Mouse (Mus musculus) neural tube, embryonic 14.5 days (tissue): Measurements from ENCODE around the gene Ncbp3. TPM values are rescaled to one million over a fixed set of nuclear protein-coding genes. Genes with fewer than 3 reads are reported as not detected.

Source experiments
- ATAC-seq: fragments of 200-750 bp; cut with Nextera tagmentation; 2 replicates; pipeline ENCODE4 v1.8.0; 2017; ENCODE audit warnings: low read depth, mild to moderate bottlenecking, moderate TSS enrichment, moderate library complexity
- H3K27ac ChIP-seq: fragments of 300-500 bp; sonication (generic); 2 replicates; pipeline ENCODE4 v1.5.1; 2014; ENCODE audit warnings: low read depth, mild to moderate bottlenecking, control low read depth, low read length, moderate library complexity, mixed read lengths
- H3K27me3 ChIP-seq: fragments of 300-500 bp; sonication (generic); 2 replicates; pipeline ENCODE4 v1.6.1; 2014; ENCODE audit warnings: low read length; ENCODE audit not compliant: control insufficient read depth, insufficient read depth
- H3K36me3 ChIP-seq: fragments of 300-500 bp; sonication (generic); 2 replicates; pipeline ENCODE4 v1.6.1; 2014; ENCODE audit warnings: low read length, mixed read lengths; ENCODE audit not compliant: control insufficient read depth, insufficient read depth
- H3K4me1 ChIP-seq: fragments of 300-500 bp; sonication (generic); 2 replicates; pipeline ENCODE4 v1.6.1; 2014; ENCODE audit warnings: low read length; ENCODE audit not compliant: control insufficient read depth, insufficient read depth
- H3K4me2 ChIP-seq: fragments of 300-500 bp; sonication (generic); 2 replicates; pipeline ENCODE4 v1.6.1; 2014; ENCODE audit warnings: mild to moderate bottlenecking, low read depth, low read length, control low read depth
- H3K4me3 ChIP-seq: fragments of 300-500 bp; sonication (generic); 2 replicates; pipeline ENCODE4 v1.5.1; 2014; ENCODE audit warnings: low read depth, low read length, control low read depth, mixed read lengths
- H3K9ac ChIP-seq: fragments of 300-500 bp; sonication (generic); replicated peaks from 2 replicates; pipeline ENCODE4 v1.6.1; 2014; ENCODE audit warnings: low read depth, mild to moderate bottlenecking, control low read depth, low read length, mixed read lengths
- H3K9me3 ChIP-seq: fragments of 300-500 bp; sonication (generic); 2 replicates; pipeline ENCODE4 v1.6.1; 2016; ENCODE audit warnings: low read length; ENCODE audit not compliant: control insufficient read depth
- WGBS: fragments of 180-500 bp; shearing (Covaris S2); extraction: QIAGEN DNeasy Blood & Tissue Kit; methylation state at CpG from one replicate; pipeline ENCODE4 v1.1.7; 2014; 5-methylcytosine and 5-hydroxymethylcytosine counted together
- polyA plus RNA-seq: library from polyadenylated mRNA; unstranded; fragments of >200 nt; fragmentation: Nextera tagmentation; extraction: Ambion mirVana; gene quantifications from 2 replicates; pipeline ENCODE4 v1.2.1, GENCODE M21; 2014

Gene Ncbp3
- polyA plus RNA-seq, 1 experiment from 2014 or later: 9.6 TPM

- H3K4me2 ChIP-seq: no peak overlapping the region
- H3K27ac ChIP-seq: no peak overlapping the region
- H3K9me3 ChIP-seq: no peaks in the 10 kb centered on the region
- H3K27me3 ChIP-seq: no peaks in the 10 kb centered on the region
- no peak overlapping the region for H3K9ac ChIP-seq
- ATAC-seq: no peak
- H3K4me1 ChIP-seq: no peaks in the 10 kb centered on the region
- peaks cover 69% of the 10 kb centered on the region for H3K36me3 ChIP-seq
- H3K4me3 ChIP-seq: no peak overlapping the region
- WGBS: 81% methylated on average over 4 of the region's 4 CpGs
Observed at GRCm38 (mm10) chr11:73076295-73076694, 28.7 kb downstream of the Ncbp3 start.

- 73% methylated on average over 4 of the region's 4 CpGs for WGBS
- no peak for ATAC-seq
- H3K27me3 ChIP-seq: no peaks in the 10 kb centered on the region
Observed at GRCm38 (mm10) chr11:73076733-73077132, 29.1 kb downstream of the Ncbp3 start.

GRCm38 (mm10) chr11:73077211-73077720 is 29.7 kb downstream of the Ncbp3 start:
- Histone ChIP-seq H3K27me3 (no peaks in the 10 kb centered on the region), H3K9ac (no peak overlapping the region), H3K4me1 (no peaks in the 10 kb centered on the region), H3K4me3 (no peak overlapping the region), H3K27ac (no peak overlapping the region), H3K36me3 (peaks cover 72% of the 10 kb centered on the region), H3K4me2 (no peak overlapping the region), H3K9me3 (no peaks in the 10 kb centered on the region)
- WGBS: 94% methylated on average over 6 of the region's 6 CpGs
- ATAC-seq: no peak

More at GRCm38 (mm10) chr11:73076733-73077132, 29.1 kb downstream of the Ncbp3 start:
- H3K4me2 ChIP-seq: no peak overlapping the region
- H3K9me3 ChIP-seq: no peaks in the 10 kb centered on the region
- H3K4me3 ChIP-seq: no peak overlapping the region
- H3K4me1 ChIP-seq: no peaks in the 10 kb centered on the region
- H3K27ac ChIP-seq: no peak overlapping the region
- H3K9ac ChIP-seq: no peak overlapping the region
- peaks cover 72% of the 10 kb centered on the region for H3K36me3 ChIP-seq

- Histone ChIP-seq H3K27ac (no peak overlapping the region), H3K4me3 (no peak overlapping the region), H3K9ac (no peak overlapping the region), H3K36me3 (peaks cover 67% of the 10 kb centered on the region), H3K4me2 (no peak overlapping the region), H3K9me3 (no peaks in the 10 kb centered on the region), H3K27me3 (no peaks in the 10 kb centered on the region), H3K4me1 (no peaks in the 10 kb centered on the region)
- ATAC-seq: no peak
- 96% methylated on average over 8 of the region's 8 CpGs for WGBS
Observed at GRCm38 (mm10) chr11:73078615-73079014, 31.0 kb downstream of the Ncbp3 start.

GRCm38 (mm10) chr11:73080306-73080705 is 32.7 kb downstream of the Ncbp3 start:
- no peak for ATAC-seq
- Histone ChIP-seq H3K27me3 (no peaks in the 10 kb centered on the region), H3K9ac (no peak overlapping the region), H3K27ac (no peak overlapping the region), H3K4me3 (no peak overlapping the region), H3K4me2 (no peak overlapping the region), H3K36me3 (peaks cover 50% of the 10 kb centered on the region), H3K9me3 (no peaks in the 10 kb centered on the region), H3K4me1 (no peaks in the 10 kb centered on the region)
- 97% methylated on average over 3 of the region's 3 CpGs for WGBS

GRCm38 (mm10) chr11:73084303-73084702 is 36.7 kb downstream of the Ncbp3 start:
- 82% methylated on average over 6 of the region's 6 CpGs for WGBS
- ATAC-seq: no peak
- peak overlapping the region; percentile 18; the same call in 1 of the 2 replicates for H3K27ac ChIP-seq
- H3K9ac ChIP-seq: no peak overlapping the region
- H3K4me2 ChIP-seq: no peak overlapping the region
- peaks cover 16% of the 10 kb centered on the region for H3K36me3 ChIP-seq
- no peaks in the 10 kb centered on the region for H3K4me1 ChIP-seq
- no peaks in the 10 kb centered on the region for H3K9me3 ChIP-seq
- H3K27me3 ChIP-seq: no peaks in the 10 kb centered on the region
- no peak overlapping the region for H3K4me3 ChIP-seq

GRCm38 (mm10) chr11:73084804-73085231 is 37.2 kb downstream of the Ncbp3 start:
- H3K36me3 ChIP-seq: peaks cover 12% of the 10 kb centered on the region; the same call in 1 of the 2 replicates
- no peak overlapping the region for H3K4me2 ChIP-seq
- WGBS: 62% methylated on average over 10 of the region's 10 CpGs
- H3K27me3 ChIP-seq: no peaks in the 10 kb centered on the region
- H3K9me3 ChIP-seq: no peaks in the 10 kb centered on the region
- peak overlapping the region; percentile 18; the same call in 1 of the 2 replicates for H3K27ac ChIP-seq
- H3K9ac ChIP-seq: no peak overlapping the region
- ATAC-seq: no peak
- H3K4me1 ChIP-seq: no peaks in the 10 kb centered on the region
- no peak overlapping the region for H3K4me3 ChIP-seq

- Histone ChIP-seq H3K4me2 (no peak overlapping the region), H3K27ac (0 out of 2 replicates have a peak overlapping the region, but pooled peaks have one; percentile 4), H3K36me3 (peaks cover 10% of the 10 kb centered on the region; the same call in 1 of the 2 replicates), H3K9me3 (no peaks in the 10 kb centered on the region), H3K4me3 (no peak overlapping the region), H3K4me1 (no peaks in the 10 kb centered on the region), H3K27me3 (no peaks in the 10 kb centered on the region), H3K9ac (no peak overlapping the region)
- ATAC-seq: no peak
- WGBS: 76% methylated on average over 7 of the region's 7 CpGs
Observed at GRCm38 (mm10) chr11:73085391-73085790, 37.8 kb downstream of the Ncbp3 start.

GRCm38 (mm10) chr11:73087700-73088480 is 40.3 kb downstream of the Ncbp3 start:
- Histone ChIP-seq H3K27me3 (no peaks in the 10 kb centered on the region), H3K9ac (no peak overlapping the region), H3K9me3 (no peaks in the 10 kb centered on the region), H3K36me3 (no peaks in the 10 kb centered on the region), H3K4me3 (no peak overlapping the region), H3K4me2 (no peak overlapping the region), H3K27ac (no peak overlapping the region), H3K4me1 (no peaks in the 10 kb centered on the region)
- WGBS: 81% methylated on average over 6 of the region's 6 CpGs
- ATAC-seq: no peak
